ENCODE assay signal across 1 mouse cellular context in the genomic region with DNA sequence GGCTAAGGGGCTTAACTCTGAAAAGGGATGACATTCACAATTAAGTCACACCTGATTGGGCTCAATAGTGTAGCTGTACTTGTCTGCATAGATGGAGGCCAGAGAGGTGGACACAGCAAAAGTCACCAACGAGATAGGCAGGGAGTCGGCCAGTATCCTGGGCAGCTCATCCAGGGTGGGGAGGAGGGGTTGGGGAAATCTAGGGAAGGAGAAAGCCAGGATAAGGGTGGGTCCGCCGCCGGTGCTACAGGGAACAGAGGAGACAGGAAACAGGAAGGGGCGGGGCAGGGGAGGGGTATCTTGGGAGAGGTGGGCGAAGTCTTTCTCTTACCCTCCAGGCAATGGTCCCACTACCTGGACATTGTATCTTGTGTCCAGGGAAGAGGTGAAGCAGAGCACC.
TF ChIP-seq lines count a peak whose summit lies in the region.

No protein-coding gene starts in this region.

TF ChIP-seq in ES-E14, 5 proteins besides CTCF, POLR2A, EP300 and RAD21:
- TF ChIP-seq MAFK (IDR thresholded peaks at IDR 0.05; ENCODE audit: insufficient read depth, low read depth, low read length), result no peak
- no peak for TF ChIP-seq HCFC1 (IDR thresholded peaks at IDR 0.05; ENCODE audit: borderline replicate concordance, insufficient read depth, low read length)
- TF ChIP-seq ZC3H11A (IDR thresholded peaks at IDR 0.05; ENCODE audit: borderline replicate concordance, low read depth, low read length), result no peak
